Mouse (Mus musculus) kidney, embryonic 14.5 days (tissue): Measurements from ENCODE around the gene Gm11020. TPM values are rescaled to one million over a fixed set of nuclear protein-coding genes. Genes with fewer than 3 reads are reported as not detected.
"Not testable (repeated sequence)": the region's sequence is repeated elsewhere in the genome, so short reads cannot be mapped to it uniquely, and the experiment has no call there.

ENCODE experiments used
- ATAC-seq: fragments of 200-750 bp; cut with Nextera tagmentation; 2 replicates; pipeline ENCODE4 v1.8.0; 2017; ENCODE audit warnings: moderate number of reproducible peaks, mild to moderate bottlenecking, moderate TSS enrichment, moderate library complexity; ENCODE audit not compliant: low FRiP score, low TSS enrichment
- H3K27ac ChIP-seq: fragments of 300-500 bp; sonication (generic); 2 replicates; pipeline ENCODE4 v1.5.1; 2014; ENCODE audit warnings: low read depth, mild to moderate bottlenecking, low read length, moderate library complexity, mixed read lengths
- H3K27me3 ChIP-seq: fragments of 300-500 bp; sonication (generic); 2 replicates; pipeline ENCODE4 v1.6.1; 2014; ENCODE audit warnings: mild to moderate bottlenecking, low read length; ENCODE audit not compliant: control insufficient read depth, insufficient read depth
- H3K36me3 ChIP-seq: fragments of 300-500 bp; sonication (generic); 2 replicates; pipeline ENCODE4 v1.6.1; 2014; ENCODE audit warnings: low read length, mixed read lengths; ENCODE audit not compliant: control insufficient read depth, insufficient read depth
- H3K4me1 ChIP-seq: fragments of 300-500 bp; sonication (generic); 2 replicates; pipeline ENCODE4 v1.6.1; 2014; ENCODE audit warnings: low read length, mixed read lengths; ENCODE audit not compliant: control insufficient read depth, insufficient read depth
- H3K4me2 ChIP-seq: fragments of 300-500 bp; sonication (generic); replicated peaks from 2 replicates; pipeline ENCODE4 v1.6.1; 2014; ENCODE audit warnings: low read depth, mild to moderate bottlenecking, low read length
- H3K4me3 ChIP-seq: fragments of 300-500 bp; sonication (generic); 2 replicates; pipeline ENCODE4 v1.5.1; 2014; ENCODE audit warnings: mild to moderate bottlenecking, low read length
- H3K9ac ChIP-seq: fragments of 300-500 bp; sonication (generic); 2 replicates; pipeline ENCODE4 v1.6.1; 2014; ENCODE audit warnings: low read depth, mild to moderate bottlenecking, low read length, moderate library complexity
- H3K9me3 ChIP-seq: fragments of 300-500 bp; sonication (generic); 2 replicates; pipeline ENCODE4 v1.6.1; 2016; ENCODE audit warnings: low read length; ENCODE audit not compliant: control insufficient read depth
- WGBS: fragments of 180-500 bp; shearing (Covaris S2); extraction: QIAGEN DNeasy Blood & Tissue Kit; methylation state at CpG from one replicate; pipeline ENCODE4 v1.1.7; 2014; 5-methylcytosine and 5-hydroxymethylcytosine counted together
- polyA plus RNA-seq: library from polyadenylated mRNA; unstranded; fragments of >200 nt; fragmentation: Nextera tagmentation; extraction: Ambion mirVana; gene quantifications from 2 replicates; pipeline ENCODE4 v1.2.1, GENCODE M21; 2014

Gene Gm11020
- polyA plus RNA-seq, 1 experiment from 2014 or later, result not detected

GRCm38 (mm10) chr8:104313311-104313710 is 8.1 kb upstream of the Gm11020 start:
- WGBS, result 57% methylated on average over 4 of the region's 4 CpGs

GRCm38 (mm10) chr8:104321930-104322329 is 563 bp downstream of the Gm11020 start, which contains the start of gene Cmtm2b:
TSS of gene Cmtm2b (plus strand) at chr8:104322230.
- not testable (repeated sequence) for H3K9me3 ChIP-seq, H3K9ac ChIP-seq, ATAC-seq, H3K36me3 ChIP-seq, H3K4me1 ChIP-seq, H3K27me3 ChIP-seq, H3K27ac ChIP-seq, H3K4me3 ChIP-seq, H3K4me2 ChIP-seq
- 90% methylated on average over 12 of the region's 12 CpGs for WGBS

More at GRCm38 (mm10) chr8:104313311-104313710, 8.1 kb upstream of the Gm11020 start:
- no peaks in the 10 kb centered on the region for H3K36me3 ChIP-seq
- H3K9me3 ChIP-seq, result no peaks in the 10 kb centered on the region
- H3K27me3 ChIP-seq, result no peaks in the 10 kb centered on the region
- no peak overlapping the region for H3K4me3 ChIP-seq
- no peak overlapping the region for H3K4me2 ChIP-seq
- no peak overlapping the region for H3K9ac ChIP-seq
- ATAC-seq, result no peak
- no peaks in the 10 kb centered on the region for H3K4me1 ChIP-seq
- H3K27ac ChIP-seq, result no peak overlapping the region

- 85% methylated on average over 5 of the region's 5 CpGs for WGBS
- H3K36me3 ChIP-seq, result no peaks in the 10 kb centered on the region
- no peak for ATAC-seq
- no peak overlapping the region for H3K4me2 ChIP-seq
- H3K9ac ChIP-seq, result no peak overlapping the region
- no peaks in the 10 kb centered on the region for H3K4me1 ChIP-seq
- no peak overlapping the region for H3K27ac ChIP-seq
- H3K4me3 ChIP-seq, result no peak overlapping the region
- no peaks in the 10 kb centered on the region for H3K27me3 ChIP-seq
- H3K9me3 ChIP-seq, result no peaks in the 10 kb centered on the region
Observed at GRCm38 (mm10) chr8:104332665-104333631, 11.6 kb downstream of the Gm11020 start.

GRCm38 (mm10) chr8:104333786-104334185 is 12.4 kb downstream of the Gm11020 start:
- H3K9ac ChIP-seq, result no peak overlapping the region
- no peak overlapping the region for H3K4me3 ChIP-seq
- H3K9me3 ChIP-seq, result no peaks in the 10 kb centered on the region
- no peak overlapping the region for H3K27ac ChIP-seq
- no peaks in the 10 kb centered on the region for H3K27me3 ChIP-seq
- no peak overlapping the region for H3K4me2 ChIP-seq
- H3K36me3 ChIP-seq, result no peaks in the 10 kb centered on the region
- no peaks in the 10 kb centered on the region for H3K4me1 ChIP-seq
- ATAC-seq, result no peak
- WGBS, result 72% methylated on average over 5 of the region's 5 CpGs

GRCm38 (mm10) chr8:104334196-104334595 is 12.8 kb downstream of the Gm11020 start:
- H3K27me3 ChIP-seq, result no peaks in the 10 kb centered on the region
- H3K4me1 ChIP-seq, result 0 out of 2 replicates have a peak, but pooled peaks cover under 1% of the 10 kb centered on the region
- no peaks in the 10 kb centered on the region for H3K9me3 ChIP-seq
- no peak overlapping the region for H3K4me3 ChIP-seq
- H3K36me3 ChIP-seq, result no peaks in the 10 kb centered on the region
- H3K27ac ChIP-seq, result no peak overlapping the region
- H3K4me2 ChIP-seq, result no peak overlapping the region
- ATAC-seq, result no peak
- H3K9ac ChIP-seq, result no peak overlapping the region
- 80% methylated on average over 1 of the region's 1 CpGs for WGBS

GRCm38 (mm10) chr8:104336806-104337205 is 15.4 kb downstream of the Gm11020 start:
- ATAC-seq, result no peak
- H3K4me1 ChIP-seq, result peaks cover 8% of the 10 kb centered on the region
- H3K4me2 ChIP-seq, result no peak overlapping the region
- H3K27ac ChIP-seq, result no peak overlapping the region
- H3K4me3 ChIP-seq, result no peak overlapping the region
- H3K36me3 ChIP-seq, result no peaks in the 10 kb centered on the region
- no peak overlapping the region for H3K9ac ChIP-seq
- H3K27me3 ChIP-seq, result no peaks in the 10 kb centered on the region
- H3K9me3 ChIP-seq, result no peaks in the 10 kb centered on the region
- 87% methylated on average over 1 of the region's 1 CpGs for whole genome bisulfite sequencing

- Histone ChIP-seq H3K4me1 (peaks cover 8% of the 10 kb centered on the region), H3K4me3 (no peak overlapping the region), H3K9ac (no peak overlapping the region), H3K4me2 (no peak overlapping the region), H3K9me3 (no peaks in the 10 kb centered on the region), H3K36me3 (no peaks in the 10 kb centered on the region), H3K27ac (no peak overlapping the region), H3K27me3 (no peaks in the 10 kb centered on the region)
- WGBS, result 50% methylated on average over 3 of the region's 3 CpGs
- ATAC-seq, result no peak
Observed at GRCm38 (mm10) chr8:104337890-104338289, 16.5 kb downstream of the Gm11020 start.

GRCm38 (mm10) chr8:104339229-104339982 is 18.0 kb downstream of the Gm11020 start, which contains the start of gene Cmtm3:
TSS of gene Cmtm3 (plus strand) at chr8:104339410.
- peak within 1 kb of the TSS; percentile 90 for H3K9ac ChIP-seq
- H3K9me3 ChIP-seq, result no peaks in the 10 kb centered on the region
- peak; percentile 5; the same call in 1 of the 2 replicates for ATAC-seq
- peak within 1 kb of the TSS; percentile 67 for H3K4me2 ChIP-seq
- H3K4me1 ChIP-seq, result peaks cover 8% of the 10 kb centered on the region
- H3K27me3 ChIP-seq, result no peaks in the 10 kb centered on the region
- peaks cover 2% of the 10 kb centered on the region for H3K36me3 ChIP-seq
- peak within 1 kb of the TSS; percentile 80 for H3K4me3 ChIP-seq
- 10% methylated on average over 17 of the region's 18 CpGs for WGBS
- H3K27ac ChIP-seq, result peak within 1 kb of the TSS; percentile 25

- Histone ChIP-seq H3K4me3 (peak overlapping the region; percentile 80), H3K36me3 (peaks cover 7% of the 10 kb centered on the region), H3K27ac (peak overlapping the region; percentile 25; the same call in 1 of the 2 replicates), H3K4me2 (peak overlapping the region; percentile 67), H3K9me3 (no peaks in the 10 kb centered on the region), H3K4me1 (peaks cover 8% of the 10 kb centered on the region), H3K27me3 (no peaks in the 10 kb centered on the region), H3K9ac (peak overlapping the region; percentile 90)
- WGBS, result 5% methylated on average over 6 of the region's 6 CpGs
- ATAC-seq, result peak; percentile 1; the same call in 1 of the 2 replicates
Observed at GRCm38 (mm10) chr8:104339983-104340232, 18.5 kb downstream of the Gm11020 start.
